ENCODE assay signal across 8 mouse cellular contexts in genomic region chr1:36919728-36920127, GRCm38 (mm10). TPM values are rescaled to one million over a fixed set of nuclear protein-coding genes. Genes with fewer than 3 reads are reported as not detected.
DNase-seq lines count a peak whose midpoint lies in the region; ATAC-seq and TF ChIP-seq lines count a peak whose summit lies in the region.

No protein-coding gene starts in this region.

- H3K4me1 ChIP-seq in limb, embryonic 15.5 days = peaks cover 29% of the 10 kb centered on the region
- H3K4me1 ChIP-seq in limb, embryonic 10.5 days = peaks cover 11% of the 10 kb centered on the region
- peaks cover 29% of the 10 kb centered on the region for H3K4me1 ChIP-seq in liver, adult 2 months (ENCODE audit: control insufficient read depth, insufficient read depth, low read length)

- H3K4me2 ChIP-seq in limb, embryonic 15.5 days = no peak overlapping the region

- H3K9me3 ChIP-seq in limb, embryonic 15.5 days = no peaks in the 10 kb centered on the region
- H3K9me3 ChIP-seq in limb, embryonic 10.5 days (replicated peaks) = no peaks in the 10 kb centered on the region

- no peak overlapping the region for H3K9ac ChIP-seq in limb, embryonic 15.5 days
- H3K9ac ChIP-seq in liver, adult 2 months (ENCODE audit: low read depth, low read length) = no peak overlapping the region

- H3K27ac ChIP-seq in limb, embryonic 15.5 days = peak overlapping the region; percentile 47; the same call in 1 of the 2 replicates
- H3K27ac ChIP-seq in limb, embryonic 10.5 days = no peak overlapping the region
- H3K27ac ChIP-seq in liver, adult 2 months (replicated peaks; ENCODE audit: insufficient read depth, low read depth, low read length) = peak overlapping the region; percentile 66

- peaks cover 44% of the 10 kb centered on the region for H3K79me2 ChIP-seq in liver, adult 2 months (ENCODE audit: control insufficient read depth, insufficient read depth, low read length)

- no peak for TF ChIP-seq CTCF in liver, adult 2 months (IDR thresholded peaks at IDR 0.05; ENCODE audit: low read depth, low read length)

- no peaks in the 10 kb centered on the region for H3K36me3 ChIP-seq in limb, embryonic 15.5 days
- H3K36me3 ChIP-seq in limb, embryonic 10.5 days = no peaks in the 10 kb centered on the region
- H3K36me3 ChIP-seq in liver, adult 2 months (ENCODE audit: control insufficient read depth, insufficient read depth, low read length) = no peaks in the 10 kb centered on the region

- DNase-seq in limb, embryonic 10.5 days (ENCODE audit: low spot score) = no peak
- DNase-seq in c-Kit-positive CD71-positive TER-119-positive erythroid progenitor cells, embryonic 14.5 days (ENCODE audit: low spot score) = peak; percentile 92
- no peak for DNase-seq in liver, adult 2 months (ENCODE audit: extremely low read depth, low read depth, low spot score)
- peak; percentile 73 for DNase-seq in thymus, postnatal 0 days (ENCODE audit: low spot score)
- no peak for DNase-seq in right cerebral cortex, postnatal 10 days (ENCODE audit: low spot score in 2 of 2)
- no peak for DNase-seq in kidney, postnatal 10 days
- DNase-seq in gastrocnemius, adult 18-20 months (ENCODE audit: low spot score) = no peak

- no peak for TF ChIP-seq POLR2A in liver, adult 2 months (IDR thresholded peaks at IDR 0.05; ENCODE audit: extremely low read depth, insufficient read depth, low read length)

- 80% methylated on average over 1 of the region's 1 CpGs for WGBS in limb, embryonic 15.5 days
- WGBS in limb, embryonic 10.5 days = 59% methylated on average over 1 of the region's 1 CpGs
- 28% methylated on average over 1 of the region's 1 CpGs for whole genome bisulfite sequencing in liver, adult 2 months

- no peaks in the 10 kb centered on the region for H3K27me3 ChIP-seq in limb, embryonic 15.5 days
- H3K27me3 ChIP-seq in limb, embryonic 10.5 days (ENCODE audit: low read depth, poor library complexity, severe bottlenecking) = no peaks in the 10 kb centered on the region
- H3K27me3 ChIP-seq in liver, adult 2 months (ENCODE audit: control insufficient read depth, insufficient read depth, low read length) = no peaks in the 10 kb centered on the region

- ATAC-seq in limb, embryonic 15.5 days (ENCODE audit: insufficient number of reproducible peaks, low FRiP score, low TSS enrichment, low read depth) = no peak

- H3K4me3 ChIP-seq in limb, embryonic 15.5 days = no peak overlapping the region
- H3K4me3 ChIP-seq in limb, embryonic 10.5 days = no peak overlapping the region
- H3K4me3 ChIP-seq in liver, adult 2 months (ENCODE audit: insufficient read depth, low read depth, low read length) = no peak overlapping the region

RNA-seq across cellular contexts. Expression of gene Tmem131, which starts 23.7 kb away (rescaled TPM):
- 11.2 and 13.3 TPM in 2 replicates for polyA plus RNA-seq in limb, embryonic 15.5 days (2015; fragmentation: Nextera tagmentation; extraction: Ambion mirVana)
- 13.4 and 13.8 TPM in 2 replicates for polyA plus RNA-seq in limb, embryonic 10.5 days (2016; fragmentation: Nextera tagmentation; extraction: Ambion mirVana)
- total RNA-seq in liver, adult 2 months (2014; rRNA removed) = 10.2 and 12.2 TPM in 2 replicates
- 6.1 and 6.3 TPM in 2 replicates for polyA plus RNA-seq in liver, adult 2 months (2012; rRNA removed)
- polyA plus RNA-seq in thymus, postnatal 0 days (2015; fragmentation: Nextera tagmentation; extraction: Ambion mirVana) = 13.6 and 15.2 TPM in 2 replicates
- total RNA-seq in gastrocnemius, adult 18-20 months (2021) = 10 to 100 TPM; 29.1 to 32.1 TPM

Comparison
In these comparisons a context has a peak if more than half of its experiments do, and no peak if none do; other contexts are left out.
1. DNase-seq: peak in c-Kit-positive CD71-positive TER-119-positive erythroid progenitor cells, embryonic 14.5 days (single experiment) and thymus, postnatal 0 days (single experiment); none in limb, embryonic 10.5 days (single experiment), liver, adult 2 months (single experiment), right cerebral cortex, postnatal 10 days (0 of 2), kidney, postnatal 10 days (single experiment) and gastrocnemius, adult 18-20 months (single experiment).